Mouse (Mus musculus) limb, embryonic 13.5 days (tissue): ENCODE results near the gene Klrb1. TPM values are rescaled to one million over a fixed set of nuclear protein-coding genes. Genes with fewer than 3 reads are reported as not detected.

Experiments
- ATAC-seq: fragments of 200-750 bp; cut with Nextera tagmentation; 2 replicates; pipeline ENCODE4 v1.8.0; 2017; ENCODE audit warnings: low read depth, moderate number of reproducible peaks, moderate TSS enrichment; ENCODE audit not compliant: low FRiP score
- H3K27ac ChIP-seq: fragments of 300-500 bp; sonication (generic); 2 replicates; pipeline ENCODE4 v1.5.1; 2015; ENCODE audit warnings: inconsistent platforms, mild to moderate bottlenecking, moderate library complexity
- H3K27me3 ChIP-seq: fragments of 300-500 bp; sonication (generic); 2 replicates; pipeline ENCODE4 v1.6.1; 2015; ENCODE audit warnings: mild to moderate bottlenecking, inconsistent platforms
- H3K36me3 ChIP-seq: fragments of 300-500 bp; sonication (generic); 2 replicates; pipeline ENCODE4 v1.6.1; 2015; ENCODE audit warnings: inconsistent platforms, mild to moderate bottlenecking, moderate library complexity
- H3K4me1 ChIP-seq: fragments of 300-500 bp; sonication (generic); 2 replicates; pipeline ENCODE4 v1.6.1; 2015; ENCODE audit warnings: inconsistent platforms
- H3K4me2 ChIP-seq: fragments of 300-500 bp; sonication (generic); replicated peaks from 2 replicates; pipeline ENCODE4 v1.6.1; 2015; ENCODE audit warnings: inconsistent platforms, mild to moderate bottlenecking, moderate library complexity
- H3K4me3 ChIP-seq: fragments of 300-500 bp; sonication (generic); 2 replicates; pipeline ENCODE4 v1.5.1; 2015; ENCODE audit warnings: moderate library complexity, mild to moderate bottlenecking, inconsistent platforms
- H3K9ac ChIP-seq: fragments of 300-500 bp; sonication (generic); 2 replicates; pipeline ENCODE4 v1.6.1; 2015; ENCODE audit warnings: mild to moderate bottlenecking, inconsistent platforms
- H3K9me3 ChIP-seq: fragments of 300-500 bp; sonication (generic); 2 replicates; pipeline ENCODE4 v1.6.1; 2016; ENCODE audit warnings: inconsistent platforms
- WGBS: fragments of 180-500 bp; shearing (Covaris S2); methylation state at CpG from one replicate; pipeline ENCODE4 v1.1.7; 2015; 5-methylcytosine and 5-hydroxymethylcytosine counted together
- polyA plus RNA-seq: library from polyadenylated mRNA; unstranded; fragments of >200 nt; fragmentation: Nextera tagmentation; extraction: Ambion mirVana; gene quantifications from 2 replicates; pipeline ENCODE4 v1.2.1, GENCODE M21; 2015

The Klrb1 gene
- polyA plus RNA-seq, 1 experiment from 2014 or later = not detected

- H3K4me3 ChIP-seq = no peak overlapping the region
- no peak for ATAC-seq
- no peaks in the 10 kb centered on the region for H3K36me3 ChIP-seq
- H3K4me2 ChIP-seq = no peak overlapping the region
- no peak overlapping the region for H3K9ac ChIP-seq
- H3K27me3 ChIP-seq = no peaks in the 10 kb centered on the region
- 82% methylated on average over 3 of the region's 3 CpGs for WGBS
- H3K9me3 ChIP-seq = no peaks in the 10 kb centered on the region
- H3K27ac ChIP-seq = no peak overlapping the region
- no peaks in the 10 kb centered on the region for H3K4me1 ChIP-seq
These were observed 21.2 kb downstream of the Klrb1 start for GRCm38 (mm10) chr6:128701691-128702090.

GRCm38 (mm10) chr6:128679574-128679973 lies 43.3 kb downstream of the Klrb1 start:
- Histone ChIP-seq H3K4me3 (no peak overlapping the region), H3K27me3 (no peaks in the 10 kb centered on the region), H3K9me3 (no peaks in the 10 kb centered on the region), H3K27ac (no peak overlapping the region), H3K4me1 (no peaks in the 10 kb centered on the region), H3K9ac (no peak overlapping the region), H3K36me3 (no peaks in the 10 kb centered on the region), H3K4me2 (no peak overlapping the region)
- ATAC-seq = no peak

GRCm38 (mm10) chr6:128669936-128670335 lies 52.9 kb downstream of the Klrb1 start:
- Histone ChIP-seq H3K4me2 (no peak overlapping the region), H3K27ac (no peak overlapping the region)
- WGBS = 43% methylated on average over 4 of the region's 4 CpGs

DNA sequence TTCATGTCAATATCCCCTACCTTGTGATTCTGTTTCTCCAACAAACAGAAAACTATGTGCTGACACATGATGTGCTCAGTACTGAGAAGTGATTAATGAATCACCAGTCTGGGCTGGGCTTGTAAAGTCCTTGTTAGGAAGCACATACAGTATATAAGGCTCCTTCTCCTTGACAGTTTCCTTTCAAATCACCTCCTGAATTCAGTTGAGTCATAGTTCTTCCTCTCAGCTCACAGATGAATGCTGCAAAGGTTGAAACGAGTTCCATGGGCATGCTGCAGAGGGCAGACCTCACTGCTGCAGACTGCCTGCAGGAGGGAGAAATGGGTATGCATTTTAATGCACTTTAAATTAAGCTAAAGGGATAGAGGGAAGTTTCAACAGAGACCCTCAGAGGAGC lies 60.7 kb downstream of the Klrb1 start, which contains the start of gene Clec2h:
Gene Clec2h (plus strand): TSS at position 180 of the 400 bp plus-strand sequence.
- H3K36me3 ChIP-seq = no peaks in the 10 kb centered on the region
- H3K27ac ChIP-seq = no peak within 1 kb of the TSS
- 8% methylated on average over 1 of the region's 1 CpGs for WGBS
- H3K9ac ChIP-seq = no peak within 1 kb of the TSS
- H3K27me3 ChIP-seq = no peaks in the 10 kb centered on the region
- no peak within 1 kb of the TSS for H3K4me3 ChIP-seq
- H3K4me1 ChIP-seq = no peaks in the 10 kb centered on the region
- H3K9me3 ChIP-seq = no peaks in the 10 kb centered on the region
- no peak within 1 kb of the TSS for H3K4me2 ChIP-seq
- no peak for ATAC-seq

More at GRCm38 (mm10) chr6:128669936-128670335, 52.9 kb downstream of the Klrb1 start:
- Histone ChIP-seq H3K9me3 (peaks cover 3% of the 10 kb centered on the region; the same call in 1 of the 2 replicates), H3K9ac (no peak overlapping the region), H3K27me3 (no peaks in the 10 kb centered on the region), H3K36me3 (no peaks in the 10 kb centered on the region), H3K4me1 (no peaks in the 10 kb centered on the region), H3K4me3 (no peak overlapping the region)
- ATAC-seq = no peak

- H3K9ac ChIP-seq = no peak overlapping the region
- no peaks in the 10 kb centered on the region for H3K36me3 ChIP-seq
- no peak for ATAC-seq
These were observed 61.6 kb downstream of the Klrb1 start for GRCm38 (mm10) chr6:128661249-128661648.

More at GRCm38 (mm10) chr6:128661249-128661648, 61.6 kb downstream of the Klrb1 start:
- Histone ChIP-seq H3K4me2 (no peak overlapping the region), H3K27me3 (no peaks in the 10 kb centered on the region), H3K4me1 (no peaks in the 10 kb centered on the region), H3K27ac (no peak overlapping the region), H3K4me3 (no peak overlapping the region), H3K9me3 (no peaks in the 10 kb centered on the region)
- WGBS = 93% methylated on average over 1 of the region's 1 CpGs

Other genes starting within 250 kb of the Klrb1 start
- gene Pzp, start 196.3 kb downstream of the Klrb1 start, polyA plus RNA-seq = 0.33 TPM in 1 of 2 replicates, not detected in the other
- not detected in 2 replicates for gene A2ml1, start 141.5 kb downstream of the Klrb1 start, polyA plus RNA-seq
- gene Klrb1a, start 99.5 kb downstream of the Klrb1 start, polyA plus RNA-seq = not detected in 2 replicates
- not detected in 2 replicates for gene Clec2h, start 60.7 kb downstream of the Klrb1 start, polyA plus RNA-seq
- gene Klrb1c, start 66.2 kb upstream of the Klrb1 start, polyA plus RNA-seq = 0.15 TPM in 1 of 2 replicates, not detected in the other
- gene Gm44511, start 103.3 kb upstream of the Klrb1 start, polyA plus RNA-seq = not detected in 2 replicates
- not detected in 2 replicates for gene Klrb1b, start 103.3 kb upstream of the Klrb1 start, polyA plus RNA-seq
- gene Clec2i, start 164.5 kb upstream of the Klrb1 start, polyA plus RNA-seq = 0.13 and 0.15 TPM in 2 replicates
- 0.75 and 0.89 TPM in 2 replicates for gene BC035044, start 168.1 kb upstream of the Klrb1 start, polyA plus RNA-seq
- not detected in 2 replicates for gene Clec2g, start 211.3 kb upstream of the Klrb1 start, polyA plus RNA-seq